Mouse (Mus musculus) CH12.LX (cell line): ENCODE measurements around the gene Gm21992. TPM values are rescaled to one million over a fixed set of nuclear protein-coding genes. Genes with fewer than 3 reads are reported as not detected.

Experiments
- DNase-seq: peaks from one replicate; pipeline ENCODE4 v3.0.0-alpha.2; 2013; ENCODE audit errors: extremely low read depth
- H3K27ac ChIP-seq: 2 replicates; pipeline ENCODE4 v1.5.1; 2012; ENCODE audit warnings: low read depth, mild to moderate bottlenecking, control low read depth, moderate library complexity; ENCODE audit not compliant: insufficient read depth
- H3K27me3 ChIP-seq: replicated peaks from 2 replicates; pipeline ENCODE3; 2012; ENCODE audit warnings: inconsistent platforms
- H3K36me3 ChIP-seq, 2 experiments: replicated peaks in 1 of 2; 2 replicates each; pipeline versions ENCODE3 to v1.6.1; 2012; ENCODE audit warnings: inconsistent platforms in 1 of 2, low read length in 1 of 2, mild to moderate bottlenecking in 1 of 2, mixed read lengths in 1 of 2, moderate library complexity in 1 of 2; ENCODE audit not compliant: control insufficient read depth in 1 of 2, insufficient read depth in 1 of 2
- H3K4me1 ChIP-seq, 2 experiments: 2 replicates each; pipeline ENCODE4 v1.6.1; 2012; ENCODE audit warnings: inconsistent platforms in 1 of 2, moderate library complexity in 1 of 2; ENCODE audit not compliant: insufficient read depth in 2 of 2, control insufficient read depth in 1 of 2
- H3K4me2 ChIP-seq: 2 replicates; pipeline ENCODE4 v1.6.1; 2012; ENCODE audit warnings: low read depth, mild to moderate bottlenecking, control low read depth; ENCODE audit not compliant: poor library complexity, insufficient read depth, severe bottlenecking
- H3K4me3 ChIP-seq, 3 experiments: fragments of 150-350 bp in 1 of 3; sonication (generic) in 1 of 3; replicated peaks in 1 of 3; 2 replicates each; pipeline versions ENCODE3 to v1.5.1; 2011 to 2012; ENCODE audit warnings: low read depth in 2 of 3, low read length in 2 of 3, mild to moderate bottlenecking in 2 of 3, moderate library complexity in 2 of 3, control low read depth in 1 of 3, improper control_type of control experiment in 1 of 3, inconsistent platforms in 1 of 3, mixed read lengths in 1 of 3; ENCODE audit not compliant: poor library complexity in 1 of 3
- H3K79me2 ChIP-seq: replicated peaks from 2 replicates; pipeline ENCODE4 v1.6.1; 2012; ENCODE audit warnings: mild to moderate bottlenecking, moderate library complexity; ENCODE audit not compliant: control insufficient read depth, poor library complexity, insufficient read depth, severe bottlenecking; ENCODE audit errors: extremely low read depth
- H3K9ac ChIP-seq: 2 replicates; pipeline ENCODE4 v1.6.1; 2012; ENCODE audit warnings: low read depth, mild to moderate bottlenecking, control low read depth, moderate library complexity; ENCODE audit not compliant: insufficient read depth
- H3K9me3 ChIP-seq: replicated peaks from 2 replicates; pipeline ENCODE3; 2012; ENCODE audit warnings: low read length, inconsistent platforms, mixed read lengths
- CTCF ChIP-seq, 2 experiments: IDR thresholded peaks in 1 of 2; conservative IDR thresholded peaks in 1 of 2; 2 replicates each; pipeline ENCODE4 v1.5.1; 2011 to 2012; ENCODE audit warnings: low read depth in 2 of 2, low read length in 2 of 2, improper control_type of control experiment in 1 of 2, inconsistent platforms in 1 of 2, mild to moderate bottlenecking in 1 of 2, moderate library complexity in 1 of 2
- ELF1 ChIP-seq: IDR thresholded peaks from 2 replicates; pipeline ENCODE4 v1.6.1; 2014; ENCODE audit warnings: low read depth, mild to moderate bottlenecking, inconsistent platforms, low read length, improper control_type of control experiment
- EP300 ChIP-seq: IDR thresholded peaks from 2 replicates; pipeline ENCODE4 v1.6.1; 2011; ENCODE audit warnings: low read length, improper control_type of control experiment
- GABPA ChIP-seq: IDR thresholded peaks from 2 replicates; pipeline ENCODE4 v1.6.1; 2012; ENCODE audit warnings: low read depth, low read length, improper control_type of control experiment, inconsistent platforms; ENCODE audit not compliant: insufficient replicate concordance
- HCFC1 ChIP-seq: IDR thresholded peaks from 2 replicates; pipeline ENCODE4 v1.6.1; 2012; ENCODE audit warnings: low read depth, mild to moderate bottlenecking, inconsistent platforms, low read length, improper control_type of control experiment
- JUN ChIP-seq: IDR thresholded peaks from 2 replicates; pipeline ENCODE4 v1.6.1; 2011; ENCODE audit warnings: low read depth, mild to moderate bottlenecking, low read length, improper control_type of control experiment, moderate library complexity; ENCODE audit not compliant: insufficient read depth
- KAT2A ChIP-seq: IDR thresholded peaks from 2 replicates; pipeline ENCODE4 v1.6.1; 2012; ENCODE audit warnings: low read length, improper control_type of control experiment, inconsistent platforms; ENCODE audit not compliant: insufficient replicate concordance
- MAX ChIP-seq: IDR thresholded peaks from 2 replicates; pipeline ENCODE4 v1.6.1; 2011; ENCODE audit warnings: low read length, improper control_type of control experiment
- MAZ ChIP-seq: IDR thresholded peaks from 2 replicates; pipeline ENCODE4 v1.6.1; 2012; ENCODE audit warnings: low read depth, mild to moderate bottlenecking, inconsistent platforms, low read length, improper control_type of control experiment, moderate library complexity
- MEF2A ChIP-seq: IDR thresholded peaks from 2 replicates; pipeline ENCODE4 v1.6.1; 2014; ENCODE audit warnings: low read depth, mild to moderate bottlenecking, inconsistent platforms, low read length, improper control_type of control experiment, borderline replicate concordance
- MXI1 ChIP-seq: IDR thresholded peaks from 2 replicates; pipeline ENCODE4 v1.6.1; 2011; ENCODE audit warnings: mild to moderate bottlenecking, low read depth, low read length, improper control_type of control experiment
- MYC ChIP-seq: IDR thresholded peaks from 2 replicates; pipeline ENCODE4 v1.6.1; 2011; ENCODE audit warnings: low read depth, mild to moderate bottlenecking, improper control_type of control experiment, low read length
- PAX5 ChIP-seq: IDR thresholded peaks from 2 replicates; pipeline ENCODE4 v1.6.1; 2012; ENCODE audit warnings: low read length, inconsistent platforms, mixed read lengths
- RAD21 ChIP-seq: IDR thresholded peaks from 2 replicates; pipeline ENCODE4 v1.6.1; 2011; ENCODE audit warnings: low read depth, mild to moderate bottlenecking, low read length, improper control_type of control experiment, moderate library complexity
- RCOR1 ChIP-seq: conservative IDR thresholded peaks from 2 replicates; pipeline ENCODE4 v1.6.1; 2012; ENCODE audit warnings: low read depth, mild to moderate bottlenecking, inconsistent platforms, low read length, improper control_type of control experiment
- SIN3A ChIP-seq: IDR thresholded peaks from 2 replicates; pipeline ENCODE4 v1.6.1; 2012; ENCODE audit warnings: low read length, improper control_type of control experiment, inconsistent platforms
- SMC3 ChIP-seq: IDR thresholded peaks from 2 replicates; pipeline ENCODE4 v1.6.1; 2011; ENCODE audit warnings: low read depth, low read length, improper control_type of control experiment
- TBP ChIP-seq: conservative IDR thresholded peaks from 2 replicates; pipeline ENCODE4 v1.6.1; 2011; ENCODE audit warnings: low read depth, low read length, improper control_type of control experiment
- TCF12 ChIP-seq: IDR thresholded peaks from 2 replicates; pipeline ENCODE4 v1.6.1; 2014; ENCODE audit warnings: low read depth, mild to moderate bottlenecking, inconsistent platforms, low read length, improper control_type of control experiment
- ZC3H11A ChIP-seq: IDR thresholded peaks from 2 replicates; pipeline ENCODE4 v1.6.1; 2012; ENCODE audit warnings: low read depth, mild to moderate bottlenecking, inconsistent platforms, low read length, improper control_type of control experiment
- ZKSCAN1 ChIP-seq: IDR thresholded peaks from 2 replicates; pipeline ENCODE4 v1.6.1; 2012; ENCODE audit warnings: low read depth, inconsistent platforms, low read length, improper control_type of control experiment, borderline replicate concordance
- ZMIZ1 ChIP-seq: IDR thresholded peaks from 2 replicates; pipeline ENCODE4 v1.6.1; 2012; ENCODE audit warnings: low read depth, mild to moderate bottlenecking, inconsistent platforms, low read length, improper control_type of control experiment
- dilution Hi-C: fragments of 300-500 bp; cut with MboI; formaldehyde crosslinking; loops from 2 replicates; pipeline ENCODE4 v1.14.3; 2020; ENCODE audit warnings: low sequenced_read_pairs; ENCODE audit not compliant: extremely low pct_unique_long_range_greater_than_20kb, extremely low pct_ligation_motif_present
- in situ Hi-C: fragments of 300-500 bp; cut with MboI; formaldehyde crosslinking; loops from 3 replicates; pipeline ENCODE4 v1.14.3; 2019; ENCODE audit warnings: low sequenced_read_pairs, low pct_ligation_motif_present, low pct_unique_long_range_greater_than_20kb, mixed read lengths
- polyA plus RNA-seq: library from polyadenylated mRNA; unstranded; fragments of >175 nt; gene quantifications from 2 replicates; pipeline ENCODE4 v1.2.1, GENCODE M21; 2012; ENCODE audit warnings: low read depth; ENCODE audit not compliant: insufficient read length
- total RNA-seq, 2 experiments: library from RNA; depleted of rRNA; stranded (reverse); fragments of 300-350 nt in 1 of 2; fragments of >200 nt in 1 of 2; gene quantifications; 2 replicates each; pipeline ENCODE4 v1.2.3; 2012 to 2014

Gm21992 gene
- total and polyA plus RNA-seq, 3 experiments = 3.9 to 44.3 (median 17.0) TPM

DNA sequence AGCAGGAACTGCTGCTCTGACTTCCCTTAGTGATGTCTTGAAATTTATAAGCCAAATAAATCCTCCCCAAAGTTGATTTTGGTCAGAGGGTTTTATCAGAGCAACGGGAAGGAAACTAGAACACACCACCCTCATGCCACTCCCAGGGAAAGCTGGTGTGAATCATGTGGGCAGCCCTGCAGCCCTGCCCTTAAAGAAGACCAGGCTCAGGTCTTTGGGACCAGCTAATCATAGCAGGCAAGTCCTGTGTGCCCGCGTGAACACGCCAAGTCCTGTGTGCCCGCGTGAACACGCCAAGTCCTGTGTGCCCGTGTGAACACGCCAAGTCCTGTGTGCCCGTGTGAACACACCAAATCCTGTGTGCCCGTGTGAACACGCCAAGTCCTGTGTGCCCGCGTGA, 94.7 kb downstream of the Gm21992 start:
- peaks cover 6% of the 10 kb centered on the region for H3K9me3 ChIP-seq
- peaks cover 0 to 6% of the 10 kb centered on the region in 2 experiments; a peak in 2 of 4 replicates for H3K4me1 ChIP-seq
- no peak for DNase-seq
- no peaks in the 10 kb centered on the region for H3K36me3 ChIP-seq
- H3K27me3 ChIP-seq = peaks cover 6% of the 10 kb centered on the region
- no peak overlapping the region for H3K9ac ChIP-seq
- no peak overlapping the region for H3K4me3 ChIP-seq
- no peak overlapping the region for H3K4me2 ChIP-seq
- dilution Hi-C loops = no loop called here
- no peak overlapping the region for H3K27ac ChIP-seq
- TF ChIP-seq ELF1 = no peak
- TF ChIP-seq SMC3 = no peak
- TF ChIP-seq MAX = no peak
- TF ChIP-seq RAD21 = no peak
- TF ChIP-seq ZMIZ1 = no peak
- no peak for TF ChIP-seq TCF12
- TF ChIP-seq KAT2A = no peak
- TF ChIP-seq GABPA = no peak
- TF ChIP-seq ZC3H11A = no peak
- TF ChIP-seq HCFC1 = no peak
- TF ChIP-seq, all 38 proteins: peak for 0
- no peaks in the 10 kb centered on the region for H3K79me2 ChIP-seq
- in situ Hi-C loops = no loop called here

DNA sequence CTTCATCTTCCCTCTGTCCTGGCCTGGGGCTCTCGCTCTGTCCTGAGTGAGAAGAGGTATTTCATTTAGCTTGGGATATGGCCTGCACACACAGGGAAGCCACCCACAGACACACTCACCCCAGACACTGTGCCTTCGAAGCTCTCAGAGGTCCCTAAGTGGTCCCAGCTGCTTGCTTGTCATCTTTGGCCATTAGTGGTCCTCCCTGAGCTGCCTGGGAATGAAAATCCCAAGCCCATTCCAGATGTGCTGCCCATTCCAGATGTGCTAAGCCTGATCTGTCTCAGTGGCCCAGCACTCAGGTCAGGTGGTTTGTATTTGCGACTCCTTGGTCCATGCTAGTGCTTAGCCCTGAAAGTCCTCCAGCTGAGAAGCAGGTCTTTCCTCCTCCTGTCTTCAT, 97.5 kb downstream of the Gm21992 start:
- Histone ChIP-seq H3K9me3 (peaks cover 10% of the 10 kb centered on the region), H3K27me3 (peaks cover 1% of the 10 kb centered on the region), H3K4me2 (no peak overlapping the region), H3K9ac (no peak overlapping the region), H3K79me2 (no peaks in the 10 kb centered on the region), H3K27ac (no peak overlapping the region), H3K4me1 (no peaks in the 10 kb centered on the region), H3K36me3 (no peaks in the 10 kb centered on the region), H3K4me3 (no peak overlapping the region)
- dilution Hi-C loops (no loop called here), in situ Hi-C loops (no loop called here)
- no peak for DNase-seq
- TF ChIP-seq JUN (no peak), SMC3 (no peak), PAX5 (no peak), MXI1 (no peak), MEF2A (no peak), MAX (no peak), SIN3A (no peak), MAZ (no peak), ZKSCAN1 (no peak), TBP (no peak), ZMIZ1 (no peak), EP300 (no peak), RCOR1 (no peak), MYC (no peak), CTCF (conservative IDR thresholded peaks at IDR 0.05 in 1 of 2, IDR thresholded peaks at IDR 0.05 in 1 of 2; ENCODE audit: low read depth in 2 of 2, low read length in 2 of 2) (no peak), ELF1 (no peak)
